Mouse (Mus musculus) embryonic fibroblast, embryonic 13.5 days (primary cell): ENCODE measurements around the gene Babam2.

Experiments used
- CTCF ChIP-seq: IDR thresholded peaks from 2 replicates; pipeline ENCODE4 v1.5.1; 2011; ENCODE audit warnings: mild to moderate bottlenecking, control low read depth, low read length, moderate library complexity, borderline replicate concordance; ENCODE audit not compliant: insufficient read depth
- POLR2A ChIP-seq: IDR thresholded peaks from 2 replicates; pipeline ENCODE4 v1.6.1; 2011; ENCODE audit warnings: low read depth, mild to moderate bottlenecking, control low read depth, low read length, moderate library complexity

DNA sequence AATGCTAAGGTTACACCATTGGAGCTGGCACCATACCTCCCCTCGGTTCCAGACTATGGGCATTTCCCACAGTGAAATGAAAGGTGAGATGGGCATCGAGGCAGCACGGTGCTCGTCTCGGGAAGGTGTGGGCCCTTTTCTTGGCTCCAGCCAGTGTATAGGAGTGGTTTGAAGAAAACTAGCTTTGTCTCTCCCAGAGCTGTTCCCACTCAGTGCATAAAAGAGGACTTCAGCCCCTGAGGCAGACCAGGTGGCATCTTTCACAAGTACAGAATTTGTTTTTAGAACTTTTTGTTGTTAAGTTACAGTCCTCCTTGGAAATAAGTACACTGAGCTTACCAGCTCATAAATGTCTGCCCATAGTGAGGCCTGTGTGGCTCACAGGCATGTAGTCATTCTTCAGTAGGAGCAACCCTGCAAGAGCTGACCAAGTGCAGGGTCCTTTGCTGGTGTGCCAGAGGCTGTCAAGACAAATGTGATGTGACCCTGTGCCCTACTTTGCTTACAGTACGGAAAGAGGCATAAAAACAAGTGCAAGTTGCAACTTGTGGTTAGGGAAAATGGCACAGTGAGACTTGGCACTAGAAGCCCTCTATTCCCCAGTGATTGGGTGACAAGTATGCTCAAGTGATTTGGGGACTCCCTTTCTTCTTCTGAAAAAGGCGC is 208.9 kb downstream of the Babam2 start:
- no peak for TF ChIP-seq POLR2A
- TF ChIP-seq CTCF = no peak
